Mouse (Mus musculus) embryo, embryonic 10 days (tissue): ENCODE measurements around the gene Zyx.

Experiments
- DNase-seq: peaks from one replicate; pipeline ENCODE4 v3.0.0-alpha.2; 2015; ENCODE audit warnings: low spot score

Gene Zyx

DNA sequence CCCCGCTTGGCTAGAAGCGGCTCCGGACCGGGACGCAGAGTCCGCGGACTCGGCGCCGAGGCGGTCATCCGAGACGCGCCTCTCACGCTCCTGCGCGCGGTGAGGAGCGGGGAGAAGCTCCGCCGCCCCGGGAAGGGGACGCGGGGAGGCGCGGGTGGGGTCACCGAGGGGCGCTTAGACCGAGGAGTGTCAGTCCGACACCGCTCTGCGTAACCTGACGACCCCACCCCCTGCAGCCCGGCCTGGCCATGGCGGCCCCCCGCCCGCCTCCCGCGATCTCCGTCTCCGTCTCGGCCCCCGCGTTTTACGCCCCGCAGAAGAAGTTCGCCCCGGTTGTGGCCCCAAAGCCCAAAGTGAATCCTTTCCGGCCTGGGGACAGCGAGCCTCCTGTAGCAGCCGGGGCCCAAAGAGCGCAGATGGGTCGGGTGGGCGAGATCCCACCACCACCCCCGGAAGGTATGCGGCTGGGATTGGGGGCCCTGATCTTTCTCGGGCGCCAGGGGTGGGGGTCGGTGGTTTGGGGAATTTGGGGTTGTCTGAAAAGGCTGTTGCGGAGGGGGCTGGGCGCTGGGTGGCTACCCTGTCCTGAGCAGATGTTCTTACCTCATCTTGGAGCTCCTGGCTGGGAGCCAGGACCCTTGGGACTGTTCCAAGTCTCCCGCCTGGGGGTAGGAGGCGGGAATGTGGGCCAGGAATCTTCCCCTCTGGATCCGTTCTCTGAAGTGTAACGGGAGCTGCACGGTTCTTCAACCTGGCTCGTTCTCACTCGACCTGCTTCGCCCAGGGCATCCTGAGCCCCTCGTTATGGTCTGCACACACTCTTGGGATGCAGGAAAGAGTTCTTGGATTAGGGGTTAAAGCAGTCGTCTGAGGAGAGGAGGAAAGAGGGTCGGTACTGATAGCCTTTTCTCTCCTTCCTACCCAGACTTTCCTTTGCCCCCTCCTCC, 864 bp downstream of the Zyx start:
- DNase-seq = peak; percentile 47

DNA sequence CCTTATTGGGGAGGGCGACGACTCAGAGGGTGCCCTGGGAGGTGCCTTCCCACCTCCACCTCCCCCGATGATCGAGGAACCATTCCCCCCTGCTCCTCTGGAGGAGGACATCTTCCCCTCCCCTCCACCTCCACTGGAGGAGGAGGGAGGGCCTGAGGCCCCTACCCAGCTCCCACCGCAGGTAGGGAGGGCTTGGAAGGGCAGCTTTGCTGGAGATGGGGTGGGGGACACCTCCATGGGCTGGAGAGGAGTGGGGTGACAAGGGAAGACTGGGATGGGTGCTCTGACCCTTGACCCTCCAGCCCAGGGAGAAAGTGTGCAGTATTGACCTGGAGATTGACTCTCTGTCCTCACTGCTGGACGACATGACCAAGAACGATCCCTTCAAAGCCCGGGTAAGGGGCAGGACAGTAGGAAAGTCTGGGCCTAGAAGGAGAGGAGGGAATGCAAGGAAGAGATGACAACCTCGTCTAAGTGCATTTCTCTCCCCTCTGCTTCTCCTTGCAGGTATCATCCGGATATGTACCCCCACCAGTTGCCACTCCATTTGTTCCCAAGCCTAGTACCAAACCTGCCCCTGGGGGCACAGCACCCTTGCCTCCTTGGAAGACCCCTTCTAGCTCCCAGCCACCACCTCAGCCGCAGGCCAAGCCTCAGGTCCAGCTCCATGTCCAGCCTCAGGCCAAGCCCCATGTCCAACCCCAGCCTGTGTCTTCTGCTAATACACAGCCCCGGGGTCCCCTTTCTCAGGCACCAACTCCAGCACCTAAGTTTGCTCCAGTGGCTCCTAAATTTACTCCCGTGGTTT, 1.7 kb downstream of the Zyx start:
- no peak for DNase-seq

DNA sequence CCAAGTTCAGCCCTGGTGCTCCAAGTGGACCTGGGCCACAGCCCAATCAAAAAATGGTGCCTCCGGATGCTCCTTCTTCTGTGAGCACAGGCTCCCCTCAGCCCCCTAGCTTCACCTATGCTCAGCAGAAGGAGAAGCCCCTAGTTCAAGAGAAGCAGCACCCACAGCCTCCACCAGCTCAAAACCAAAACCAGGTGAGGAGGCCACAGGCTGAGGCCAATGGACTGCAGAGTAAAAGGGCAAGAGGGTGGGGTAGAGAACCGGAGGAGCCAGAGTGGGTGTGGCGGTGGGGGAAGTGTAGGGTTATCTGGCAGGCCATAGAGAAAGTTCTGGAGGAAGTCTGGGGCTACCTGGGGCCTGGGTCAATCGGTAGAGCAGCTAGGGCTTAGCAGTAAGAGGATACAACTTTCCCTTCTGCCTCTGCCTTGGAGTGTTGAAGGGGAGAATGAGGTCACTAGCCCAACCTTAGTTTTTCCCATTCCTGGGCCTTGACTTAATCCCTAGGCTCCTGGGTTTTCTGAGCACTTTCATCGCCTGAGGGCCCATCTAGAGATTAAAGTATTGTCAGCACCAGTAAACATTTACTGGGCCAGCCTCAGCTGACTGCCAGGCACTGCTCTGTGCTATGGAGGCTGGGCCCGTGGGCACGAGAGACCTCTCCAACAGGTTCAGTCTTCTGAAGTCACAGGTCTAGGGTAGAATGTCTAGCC, 2.5 kb downstream of the Zyx start:
- no peak for DNase-seq

DNA sequence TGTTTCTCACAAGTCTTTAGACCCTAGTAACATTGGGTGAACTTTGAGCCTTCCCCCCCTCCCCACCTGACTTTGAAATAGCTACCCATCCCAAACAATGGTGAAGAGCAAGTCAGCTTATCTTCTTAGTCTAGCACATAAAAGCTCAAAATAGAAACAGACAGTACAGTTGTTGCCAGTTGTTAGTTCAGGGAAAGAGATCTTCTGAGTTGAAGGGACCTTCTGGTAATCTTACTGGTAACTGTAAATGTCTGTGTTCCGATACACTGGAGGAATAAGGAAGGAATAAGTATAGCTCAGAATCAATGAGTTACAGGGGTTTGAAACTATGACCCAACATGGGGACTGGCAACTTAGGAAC, 3.0 kb downstream of the Zyx start:
- DNase-seq = no peak

DNA sequence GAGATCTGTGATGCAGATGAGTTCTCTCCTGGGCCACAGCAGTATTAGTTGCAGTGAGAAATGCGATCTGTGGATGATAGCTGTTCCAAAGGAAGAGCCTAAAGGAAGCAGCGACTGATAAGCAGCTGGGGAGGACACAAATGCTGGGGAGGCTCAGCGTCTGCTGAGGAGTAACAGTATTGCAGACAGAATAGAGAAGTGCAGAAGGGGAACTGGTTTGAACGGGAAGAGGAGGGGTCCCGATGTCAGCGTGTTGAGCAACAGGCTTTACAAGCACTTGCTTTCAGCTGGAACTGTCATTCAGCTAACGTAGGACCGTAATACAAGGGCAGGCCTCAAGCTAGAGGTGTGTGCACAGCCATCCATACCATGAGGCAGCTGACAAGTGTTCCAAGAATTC, 3.8 kb downstream of the Zyx start:
- no peak for DNase-seq

DNA sequence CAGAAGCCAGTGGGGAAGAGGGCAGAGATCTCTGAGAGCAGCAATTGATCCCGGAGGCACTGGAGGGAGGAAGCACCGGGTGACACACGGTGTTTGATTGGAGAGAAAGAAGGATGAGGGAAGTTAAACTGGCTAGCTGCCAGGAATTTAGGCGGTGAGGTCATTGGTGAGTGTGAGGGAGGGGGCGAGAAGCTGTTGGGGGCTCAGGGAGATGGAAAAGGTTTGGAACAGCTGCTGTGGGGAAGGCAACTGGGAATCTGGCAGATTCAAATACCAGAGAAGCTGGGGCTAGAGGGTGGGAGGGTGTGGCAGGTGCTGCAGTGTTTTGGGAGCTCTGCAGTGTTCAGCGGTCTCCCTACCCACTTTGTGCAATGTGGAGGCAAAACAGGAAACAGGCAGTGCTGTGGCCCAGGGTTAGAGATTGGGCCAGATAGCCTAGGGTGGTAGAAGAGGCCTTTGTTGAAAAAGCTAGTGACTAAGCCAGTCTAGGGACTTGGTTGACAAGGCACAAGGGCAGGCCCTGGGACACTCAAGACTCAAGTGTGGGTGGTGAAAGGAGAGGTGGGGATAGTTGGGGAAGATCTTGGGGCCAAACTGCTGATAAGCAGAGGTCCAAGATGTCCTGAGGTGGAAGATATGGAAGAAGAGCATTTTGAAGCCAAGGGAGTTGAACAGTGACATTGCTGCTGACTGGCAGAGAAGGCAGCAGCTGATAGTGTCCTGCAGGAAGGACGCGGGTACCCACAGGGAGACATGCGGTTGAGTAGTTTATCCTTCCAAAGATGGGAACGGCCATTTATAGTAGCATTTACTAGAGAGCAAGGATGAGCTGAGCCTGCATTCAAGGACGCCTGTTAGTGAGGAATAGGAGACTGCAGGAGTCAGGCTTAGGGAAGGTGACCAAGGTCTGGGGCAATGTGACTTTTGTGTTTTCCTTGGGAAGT, 4.9 kb downstream of the Zyx start:
- DNase-seq = no peak

DNA sequence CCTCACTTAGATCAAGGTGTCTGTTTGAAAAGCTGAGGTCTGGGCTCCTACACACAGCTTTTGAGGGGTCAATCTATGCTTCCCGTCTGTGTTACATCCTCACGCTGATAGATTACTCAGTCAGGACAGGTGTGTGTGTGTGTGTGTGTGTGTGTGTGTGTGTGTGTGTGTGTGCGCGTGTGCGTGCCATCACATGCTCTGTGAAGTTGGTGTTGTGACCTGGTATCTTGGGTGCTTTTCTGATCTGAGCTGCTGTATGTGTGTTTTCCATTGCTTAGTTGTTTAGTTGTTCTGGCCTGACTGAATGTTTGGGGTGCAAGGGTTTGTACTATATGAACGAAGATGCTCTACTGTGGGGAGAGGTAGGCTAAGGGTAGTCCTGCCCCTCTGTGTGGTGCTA, 5.9 kb downstream of the Zyx start:
- no peak for DNase-seq

DNA sequence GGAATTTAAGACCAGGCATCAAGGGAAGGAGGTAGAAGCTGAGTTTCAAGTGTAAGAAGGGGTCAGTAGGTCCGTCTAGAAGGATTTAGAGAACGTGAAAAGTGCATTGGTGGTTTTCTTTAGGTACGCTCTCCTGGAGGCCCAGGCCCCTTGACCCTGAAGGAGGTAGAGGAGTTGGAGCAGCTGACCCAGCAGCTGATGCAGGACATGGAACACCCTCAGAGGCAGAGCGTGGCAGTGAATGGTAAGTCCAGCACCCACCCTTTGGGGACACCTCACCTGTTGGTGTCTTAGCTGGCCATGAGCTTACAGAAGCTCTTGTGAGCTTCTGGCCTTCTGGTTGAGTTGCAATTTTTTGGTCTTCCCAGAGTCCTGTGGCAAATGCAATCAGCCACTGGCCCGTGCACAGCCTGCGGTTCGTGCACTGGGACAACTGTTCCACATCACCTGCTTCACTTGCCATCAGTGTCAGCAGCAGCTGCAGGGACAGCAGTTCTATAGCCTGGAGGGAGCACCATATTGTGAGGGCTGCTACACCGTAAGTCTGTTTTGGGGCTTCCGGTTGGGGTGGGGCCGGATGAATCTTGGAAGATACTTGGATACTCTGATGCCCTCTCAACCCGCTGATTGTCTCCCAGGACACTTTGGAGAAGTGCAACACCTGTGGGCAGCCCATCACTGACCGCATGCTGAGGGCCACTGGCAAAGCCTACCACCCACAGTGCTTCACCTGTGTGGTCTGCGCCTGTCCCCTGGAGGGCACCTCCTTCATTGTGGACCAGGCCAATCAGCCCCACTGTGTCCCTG, 6.6 kb downstream of the Zyx start:
- DNase-seq = no peak

DNA sequence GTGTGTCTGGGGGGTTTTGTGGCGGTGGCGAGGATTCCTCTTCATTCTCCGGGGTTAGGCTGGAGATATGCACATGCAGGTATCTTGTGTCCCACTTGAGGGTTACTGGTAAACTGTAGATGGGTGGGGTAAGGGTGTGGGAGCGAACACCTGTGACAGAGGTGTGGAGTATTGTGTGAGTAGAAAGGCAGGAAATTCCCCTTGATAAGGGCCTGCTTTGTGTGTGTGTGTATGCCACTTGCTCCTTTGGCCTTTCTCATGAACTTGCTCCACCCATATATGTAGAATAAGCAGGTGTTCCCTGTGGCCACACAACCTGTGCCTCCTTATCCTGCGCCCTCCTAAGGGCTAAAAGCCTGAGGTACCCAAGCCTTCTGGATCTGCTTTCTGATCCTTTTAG, 7.5 kb downstream of the Zyx start:
- DNase-seq = no peak

DNA sequence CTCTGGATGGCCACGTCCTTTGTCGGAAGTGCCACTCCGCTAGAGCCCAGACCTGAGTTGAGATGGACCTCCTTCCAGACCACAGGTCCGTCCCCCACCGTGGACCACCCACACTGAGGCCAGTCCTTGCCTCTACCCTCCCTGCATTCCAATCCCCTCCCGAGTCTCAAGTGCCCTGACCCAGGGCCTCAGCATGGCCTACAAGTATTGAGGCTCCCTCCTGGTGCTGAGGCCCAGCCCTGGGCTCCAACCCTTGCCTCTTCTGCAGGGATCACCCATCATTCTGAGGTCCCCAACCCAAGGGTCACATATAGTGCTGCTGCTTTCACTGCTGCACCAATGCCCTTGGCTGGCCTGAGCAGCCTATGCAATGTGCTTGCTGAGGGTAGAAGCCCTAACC, 8.5 kb downstream of the Zyx start:
- no peak for DNase-seq

DNA sequence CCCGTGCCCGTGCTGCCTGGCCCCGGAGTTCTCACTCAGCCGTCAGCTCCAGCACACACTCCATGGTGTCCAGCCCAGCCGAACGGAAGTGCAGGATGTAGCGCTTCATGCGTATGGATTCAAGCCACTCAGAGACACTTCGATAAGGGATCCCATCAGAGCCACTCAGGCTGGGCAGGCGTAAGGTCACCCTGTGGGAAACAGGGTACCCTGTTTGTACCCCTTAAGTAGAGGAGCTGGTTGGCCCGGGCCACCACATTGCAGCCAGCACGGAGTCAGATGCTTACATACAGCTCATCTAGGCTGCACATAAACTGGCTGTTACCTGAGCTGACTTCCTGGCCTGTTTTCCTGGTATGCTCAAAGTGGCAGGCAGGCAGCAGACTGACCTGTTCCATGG, 9.5 kb downstream of the Zyx start:
- no peak for DNase-seq

DNA sequence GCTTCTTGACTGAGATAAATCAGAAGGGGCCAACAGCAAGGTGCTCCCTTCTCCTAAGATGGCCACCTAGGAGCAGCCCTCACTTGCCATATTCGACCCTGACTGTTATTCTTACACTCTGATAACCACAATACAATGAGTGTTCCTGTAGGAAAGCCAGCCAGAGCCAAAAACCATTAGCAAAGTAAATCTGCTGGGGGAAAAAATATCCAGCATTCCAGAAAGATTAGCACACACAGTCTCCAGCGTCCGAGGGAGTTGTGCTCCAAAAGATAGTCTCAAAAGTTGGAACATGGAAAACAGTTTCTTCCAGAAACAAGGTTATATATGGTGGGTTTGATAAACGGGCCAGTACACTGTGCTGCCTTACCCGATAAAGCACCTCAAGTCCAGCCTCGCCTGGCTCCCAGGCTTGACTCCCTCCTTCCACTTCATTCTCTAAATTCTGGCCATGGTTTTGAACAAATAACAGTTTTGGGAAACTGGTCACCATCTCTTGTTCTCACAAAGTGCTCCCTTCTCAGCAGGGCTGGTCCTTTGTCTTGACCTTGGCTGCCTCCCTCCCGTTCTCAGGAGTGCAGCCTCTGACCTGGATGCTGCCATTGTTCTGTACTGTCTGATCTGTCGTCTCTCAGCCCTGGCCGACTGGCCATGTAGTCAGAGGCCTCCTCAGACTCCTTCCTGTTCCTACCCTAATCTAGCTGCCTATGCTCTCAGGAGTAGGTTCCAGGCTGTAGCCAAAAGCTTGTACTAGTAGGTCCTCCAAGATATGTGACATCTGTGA, 10.1 kb downstream of the Zyx start:
- no peak for DNase-seq

DNA sequence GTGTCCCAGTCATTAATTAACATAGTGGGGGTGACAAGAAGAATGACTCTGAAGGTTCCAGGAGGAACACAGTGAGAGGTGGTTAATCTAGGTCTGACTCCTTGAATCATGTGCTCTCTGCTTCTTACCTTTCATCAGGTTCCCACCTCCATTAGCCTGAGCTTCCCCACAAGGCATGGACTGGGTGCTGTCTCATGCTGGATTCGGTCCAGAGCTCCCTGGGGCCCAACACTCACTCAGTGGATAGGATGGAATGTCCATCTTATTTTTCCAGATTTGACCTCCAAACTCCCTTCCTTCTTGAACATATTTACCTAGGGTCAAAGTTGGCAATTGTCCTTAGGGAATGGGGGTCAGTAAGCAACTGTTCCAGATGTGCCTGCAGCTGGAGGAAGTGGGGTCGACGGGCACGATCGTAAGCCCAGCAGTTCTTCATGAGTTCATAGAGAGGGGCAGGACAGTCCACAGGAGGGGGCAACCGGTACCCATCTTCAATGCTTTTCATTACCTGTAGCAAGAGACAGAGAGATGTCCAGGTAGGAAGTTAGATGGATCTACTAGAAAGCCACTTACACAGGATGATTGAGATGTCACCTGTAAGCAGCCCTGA, 10.9 kb downstream of the Zyx start:
- DNase-seq = no peak

DNA sequence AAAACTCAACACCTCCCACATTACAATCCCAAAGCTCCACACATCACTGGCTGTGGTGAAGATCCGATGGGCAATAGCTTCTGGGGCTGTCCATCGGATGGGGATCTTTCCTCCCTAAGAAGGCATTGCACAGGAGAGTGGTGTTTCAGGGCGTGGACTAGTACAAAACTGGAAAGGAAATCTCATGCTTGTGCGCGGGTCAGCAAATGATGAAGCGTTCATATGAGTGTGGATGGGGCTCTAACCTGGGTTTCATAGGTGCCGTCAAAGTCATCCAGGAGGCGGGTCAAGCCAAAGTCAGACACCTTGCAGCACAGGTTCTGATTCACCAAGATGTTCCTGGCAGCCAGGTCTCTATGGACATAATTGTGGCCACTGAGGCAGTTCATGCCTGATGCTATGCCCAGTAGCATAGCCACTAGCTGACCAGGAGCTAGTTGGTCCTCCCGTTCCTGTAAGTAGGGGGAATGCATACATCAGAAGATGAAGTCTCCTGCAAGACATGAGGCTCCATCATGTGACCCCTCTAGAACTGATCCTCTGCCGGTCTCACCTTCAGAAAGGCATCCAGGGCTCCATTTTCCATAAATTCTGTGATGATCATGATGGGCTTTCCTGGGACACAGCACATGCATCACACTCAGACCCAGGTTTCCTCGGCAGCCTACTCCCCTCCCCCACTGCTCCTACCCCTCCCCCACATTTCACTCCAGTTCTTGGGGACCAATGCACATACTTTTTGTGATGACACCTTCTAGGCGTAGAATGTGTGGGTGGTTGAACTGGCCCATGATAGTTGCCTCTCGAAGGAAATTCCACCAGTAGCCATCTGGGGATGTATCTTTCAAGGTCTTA, 11.8 kb downstream of the Zyx start:
- no peak for DNase-seq

DNA sequence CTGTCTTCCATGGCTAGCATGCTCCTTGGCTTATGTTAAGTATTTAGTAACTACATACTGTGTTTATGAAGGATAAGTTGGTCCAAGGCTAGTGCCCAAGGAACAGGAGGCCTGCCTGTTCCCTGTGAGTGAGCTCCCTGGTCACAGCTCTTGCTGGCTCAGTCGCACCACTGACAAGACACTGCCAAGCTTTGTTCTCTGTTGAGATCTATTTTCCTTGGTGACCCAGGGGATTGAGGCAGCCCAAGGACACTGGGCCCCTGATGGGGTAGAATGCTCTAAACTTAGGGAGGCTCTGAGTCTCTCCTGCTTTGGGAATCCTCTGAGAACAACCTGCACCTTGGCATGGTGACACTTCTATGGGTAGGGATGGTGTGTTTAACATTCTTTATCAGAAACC, 12.6 kb downstream of the Zyx start:
- no peak for DNase-seq

DNA sequence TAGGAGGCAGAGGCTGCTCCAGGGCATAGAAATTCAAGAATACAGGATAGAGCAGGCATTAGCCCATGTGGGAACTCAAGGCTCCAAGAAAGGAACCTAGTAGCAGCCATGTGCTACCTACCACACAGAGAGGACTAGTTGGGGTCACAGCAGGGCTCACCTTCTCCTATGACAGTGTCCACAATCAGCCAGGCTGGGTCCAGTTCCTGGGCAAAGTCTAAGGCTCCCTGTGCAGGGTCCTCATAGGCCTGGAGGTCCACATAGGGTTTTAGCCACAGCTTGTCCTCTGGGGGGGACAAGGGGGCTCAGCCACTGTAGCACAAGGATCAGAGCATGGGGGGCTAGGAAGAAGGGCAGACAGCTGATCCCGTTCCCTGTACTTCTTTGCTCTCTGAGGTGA, 13.1 kb downstream of the Zyx start:
- no peak for DNase-seq

DNA sequence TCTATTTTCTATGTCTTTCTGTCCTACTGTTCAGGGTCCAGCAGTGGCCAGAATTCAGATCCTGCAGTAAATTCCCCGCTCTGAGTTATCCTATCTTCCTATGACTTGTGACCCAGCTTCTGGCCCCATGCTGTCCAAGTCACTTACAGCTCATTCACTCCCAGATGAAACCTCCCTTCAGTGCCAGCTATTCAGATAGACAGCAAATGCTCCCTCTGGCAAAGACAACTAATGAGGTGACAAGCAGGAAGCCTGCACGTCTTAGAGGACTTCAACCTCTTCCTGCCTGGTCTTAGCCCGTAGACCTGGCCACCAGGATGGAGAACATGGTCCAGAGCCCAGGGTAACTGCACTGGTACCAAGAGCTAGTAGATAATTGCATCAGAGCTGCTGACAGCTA, 13.5 kb downstream of the Zyx start:
- DNase-seq = no peak

DNA sequence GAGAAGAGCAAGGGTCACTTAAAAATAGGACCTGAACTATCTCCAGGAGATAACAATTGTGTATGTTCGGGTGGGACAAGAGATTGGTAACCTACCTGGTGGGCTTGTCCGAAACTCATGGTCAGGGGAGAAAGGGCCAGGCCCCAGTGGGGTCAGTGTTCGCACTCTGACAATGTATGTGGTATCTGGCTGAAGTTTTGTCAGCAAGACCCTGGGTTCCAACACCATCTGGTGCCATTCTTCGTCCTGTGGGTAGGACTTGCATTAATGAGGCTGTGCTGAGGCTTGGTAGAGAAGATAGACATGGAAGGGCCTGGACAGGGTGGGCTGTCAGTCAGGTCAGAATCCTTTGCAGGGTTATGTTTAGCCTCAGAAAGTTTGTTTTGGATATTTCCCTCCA, 14.6 kb downstream of the Zyx start:
- no peak for DNase-seq

DNA sequence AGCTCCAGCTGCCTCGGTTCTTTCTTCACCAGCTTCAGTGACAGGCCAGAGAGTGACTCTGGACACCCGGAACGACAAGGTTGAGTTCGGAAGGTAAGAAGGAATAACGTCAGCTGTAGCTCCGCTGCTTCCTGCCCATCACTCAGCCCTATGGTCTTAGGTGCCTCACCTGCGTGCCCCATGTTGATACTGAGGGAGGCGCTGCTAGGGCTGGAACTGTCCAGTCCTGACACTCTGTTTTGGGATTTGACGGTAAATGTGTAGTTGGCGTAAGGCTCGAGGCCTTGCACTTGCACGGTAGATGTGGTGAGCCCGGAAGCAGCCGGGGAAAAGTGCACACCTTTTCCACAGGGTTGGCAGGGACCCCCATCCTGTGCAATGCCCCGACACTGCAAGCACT, 15.2 kb downstream of the Zyx start:
- no peak for DNase-seq
